ENCODE assay signal across 8 mouse cellular contexts in genomic region chr11:45533402-45534056, GRCm38 (mm10).
A peak's percentile ranks its signal among the peaks of the same experiment; 100 is the strongest.
DNase-seq lines count a peak whose midpoint lies in the region; ATAC-seq lines count a peak whose summit lies in the region.

No protein-coding gene starts in this region.

- peak; percentile 40 for DNase-seq in hindbrain, embryonic 11.5 days (ENCODE audit: low spot score)
- peak; percentile 13 for DNase-seq in thymus, postnatal 14 days
- no peak for DNase-seq in thymus, postnatal 0 days (ENCODE audit: low spot score)
- peak; percentile 42 for DNase-seq in forelimb bud, embryonic 11.5 days (ENCODE audit: low read depth, low spot score)
- peak; percentile 51 for DNase-seq in thymus, postnatal 4 days
- DNase-seq in heart, adult 18-20 months, result no peak

- no peaks in the 10 kb centered on the region; the same call in 1 of the 2 replicates for H3K4me1 ChIP-seq in hindbrain, embryonic 11.5 days (replicated peaks; ENCODE audit: control insufficient read depth, insufficient read depth, low read length)
- H3K4me1 ChIP-seq in hindbrain, embryonic 16.5 days (ENCODE audit: control insufficient read depth, insufficient read depth, low read depth, low read length), result no peaks in the 10 kb centered on the region
- no peaks in the 10 kb centered on the region for H3K4me1 ChIP-seq in forebrain, embryonic 16.5 days (replicated peaks; ENCODE audit: control insufficient read depth, insufficient read depth, low read length)

- H3K27me3 ChIP-seq in hindbrain, embryonic 11.5 days (ENCODE audit: control insufficient read depth, insufficient read depth, low read length), result no peaks in the 10 kb centered on the region
- no peaks in the 10 kb centered on the region for H3K27me3 ChIP-seq in hindbrain, embryonic 16.5 days (replicated peaks; ENCODE audit: control insufficient read depth, insufficient read depth, low read length)
- no peaks in the 10 kb centered on the region for H3K27me3 ChIP-seq in forebrain, embryonic 16.5 days (replicated peaks; ENCODE audit: control insufficient read depth, insufficient read depth, low read length)

- H3K9ac ChIP-seq in hindbrain, embryonic 11.5 days (ENCODE audit: low read depth, low read length), result no peak overlapping the region
- H3K9ac ChIP-seq in hindbrain, embryonic 16.5 days (ENCODE audit: low read depth, low read length), result no peak overlapping the region
- H3K9ac ChIP-seq in forebrain, embryonic 16.5 days (replicated peaks; ENCODE audit: low read depth, low read length), result no peak overlapping the region

- H3K4me3 ChIP-seq in hindbrain, embryonic 11.5 days (ENCODE audit: low read depth, low read length), result no peak overlapping the region
- no peak overlapping the region for H3K4me3 ChIP-seq in hindbrain, embryonic 16.5 days (ENCODE audit: low read length)
- H3K4me3 ChIP-seq in forebrain, embryonic 16.5 days (replicated peaks; ENCODE audit: low read length), result no peak overlapping the region

- H3K4me2 ChIP-seq in hindbrain, embryonic 11.5 days (replicated peaks; ENCODE audit: low read depth, low read length), result no peak overlapping the region
- no peak overlapping the region for H3K4me2 ChIP-seq in hindbrain, embryonic 16.5 days (ENCODE audit: low read length)
- no peak overlapping the region for H3K4me2 ChIP-seq in forebrain, embryonic 16.5 days (ENCODE audit: low read length)

- no peaks in the 10 kb centered on the region for H3K36me3 ChIP-seq in hindbrain, embryonic 11.5 days (ENCODE audit: control insufficient read depth, insufficient read depth, low read length)
- no peaks in the 10 kb centered on the region for H3K36me3 ChIP-seq in hindbrain, embryonic 16.5 days (ENCODE audit: control insufficient read depth, insufficient read depth, low read length)
- H3K36me3 ChIP-seq in forebrain, embryonic 16.5 days (ENCODE audit: control insufficient read depth, insufficient read depth), result no peaks in the 10 kb centered on the region

- H3K9me3 ChIP-seq in hindbrain, embryonic 11.5 days (ENCODE audit: control insufficient read depth, low read length), result no peaks in the 10 kb centered on the region
- no peaks in the 10 kb centered on the region for H3K9me3 ChIP-seq in hindbrain, embryonic 16.5 days (ENCODE audit: control insufficient read depth, low read length)
- no peaks in the 10 kb centered on the region for H3K9me3 ChIP-seq in forebrain, embryonic 16.5 days (ENCODE audit: control insufficient read depth, low read length)

- ATAC-seq in hindbrain, embryonic 11.5 days (ENCODE audit: low FRiP score), result no peak
- ATAC-seq in hindbrain, embryonic 16.5 days, result no peak
- ATAC-seq in forebrain, embryonic 16.5 days, result no peak

- no peak overlapping the region for H3K27ac ChIP-seq in hindbrain, embryonic 11.5 days (ENCODE audit: low read depth, low read length)
- H3K27ac ChIP-seq in hindbrain, embryonic 16.5 days (ENCODE audit: low read depth, low read length), result no peak overlapping the region
- H3K27ac ChIP-seq in forebrain, embryonic 16.5 days (ENCODE audit: low read length), result no peak overlapping the region

- WGBS in hindbrain, embryonic 11.5 days, result 55% methylated on average over 7 of the region's 7 CpGs
- WGBS in hindbrain, embryonic 16.5 days, result 58% methylated on average over 7 of the region's 7 CpGs
- WGBS in forebrain, embryonic 16.5 days, result 57% methylated on average over 7 of the region's 7 CpGs

Comparison
In these comparisons a context has a peak if more than half of its experiments do, and no peak if none do; other contexts are left out.
1. DNase-seq: peak in hindbrain, embryonic 11.5 days (single experiment), thymus, postnatal 14 days (single experiment), forelimb bud, embryonic 11.5 days (single experiment) and thymus, postnatal 4 days (single experiment); none in thymus, postnatal 0 days (single experiment) and heart, adult 18-20 months (0 of 2).